ENCODE assay signal across 26 mouse cellular contexts in genomic region chr7:117588426-117588825, GRCm38 (mm10).
DNase-seq lines count a peak whose midpoint lies in the region; ATAC-seq lines count a peak whose summit lies in the region.
"Had no signal": no experiment of that assay in that cellular context is flagged by ENCODE, and none has a peak within 500 bp of the region (broad histone marks: within the 10 kb centered on the region; RNA-seq: fewer than 3 reads in every experiment).

No protein-coding gene starts in this region.

- intact Hi-C loops in heart, postnatal 10 days (cut with DNase I): no loop called here

- DNase-seq in heart, postnatal 10 days: peak; percentile 9 to 10
- DNase-seq in heart, embryonic 10.5 days (ENCODE audit: low spot score): no peak
- peak; percentile 26 for DNase-seq in kidney, postnatal 14 days
- peak; percentile 71 for DNase-seq in midbrain, embryonic 11.5 days (ENCODE audit: low spot score, missing footprints)
- DNase-seq in midbrain, embryonic 10.5 days (ENCODE audit: low spot score): no peak
- no peak for DNase-seq in right cerebral cortex, postnatal 14 days
- DNase-seq: adrenal gland, adult 2 months; B cell, adult 2 months; cerebellum, adult 11-12 months; right cerebral cortex, adult 18-20 months; thymus, adult 18-20 months; thymus, postnatal 36 days had no signal

- no peak overlapping the region for H3K27ac ChIP-seq in heart, embryonic 10.5 days
- no peak overlapping the region for H3K27ac ChIP-seq in kidney, embryonic 16.5 days (ENCODE audit: low read length)
- no peak overlapping the region for H3K27ac ChIP-seq in midbrain, embryonic 11.5 days (ENCODE audit: low read depth, low read length)
- no peak overlapping the region for H3K27ac ChIP-seq in midbrain, embryonic 10.5 days (replicated peaks)
- H3K27ac ChIP-seq: embryonic facial prominence, embryonic 12.5 days; forebrain, embryonic 12.5 days; hindbrain, embryonic 14.5 days; kidney, postnatal 0 days; left cerebral cortex, adult 2 months; limb, embryonic 15.5 days; liver, embryonic 14.5 days; neural tube, embryonic 15.5 days; stomach, embryonic 15.5 days had no signal

- no peak overlapping the region for H3K4me3 ChIP-seq in heart, embryonic 10.5 days
- no peak overlapping the region for H3K4me3 ChIP-seq in kidney, embryonic 16.5 days (ENCODE audit: low read length)
- H3K4me3 ChIP-seq in midbrain, embryonic 11.5 days (ENCODE audit: low read depth, low read length): no peak overlapping the region
- H3K4me3 ChIP-seq in midbrain, embryonic 10.5 days: no peak overlapping the region
- H3K4me3 ChIP-seq: embryonic facial prominence, embryonic 12.5 days; forebrain, embryonic 12.5 days; heart, embryonic 12.5 days; left cerebral cortex, adult 2 months; limb, embryonic 15.5 days; neural tube, embryonic 15.5 days; stomach, embryonic 15.5 days had no signal

- no peak for ATAC-seq in kidney, embryonic 16.5 days (ENCODE audit: low FRiP score, low TSS enrichment)
- no peak for ATAC-seq in midbrain, embryonic 11.5 days (ENCODE audit: low FRiP score)
- ATAC-seq: lung, postnatal 0 days had no signal

- H3K9me3 ChIP-seq in heart, embryonic 10.5 days: no peaks in the 10 kb centered on the region
- H3K9me3 ChIP-seq in kidney, embryonic 16.5 days (ENCODE audit: low read length): no peaks in the 10 kb centered on the region
- no peaks in the 10 kb centered on the region for H3K9me3 ChIP-seq in midbrain, embryonic 11.5 days (ENCODE audit: control insufficient read depth, low read length)
- no peaks in the 10 kb centered on the region for H3K9me3 ChIP-seq in midbrain, embryonic 10.5 days (replicated peaks)
- H3K9me3 ChIP-seq: embryonic facial prominence, embryonic 12.5 days; forebrain, embryonic 12.5 days; heart, embryonic 12.5 days; limb, embryonic 15.5 days; neural tube, embryonic 15.5 days; stomach, embryonic 15.5 days had no signal

- WGBS in heart, embryonic 10.5 days: 72% methylated on average over 1 of the region's 1 CpGs
- 56% methylated on average over 1 of the region's 1 CpGs for WGBS in kidney, embryonic 16.5 days
- WGBS in midbrain, embryonic 11.5 days: 45% methylated on average over 1 of the region's 1 CpGs
- 65% methylated on average over 1 of the region's 1 CpGs for WGBS in midbrain, embryonic 10.5 days

- no peak overlapping the region for H3K9ac ChIP-seq in kidney, embryonic 16.5 days (replicated peaks; ENCODE audit: low read length)
- H3K9ac ChIP-seq in midbrain, embryonic 11.5 days (ENCODE audit: low read length): no peak overlapping the region
- H3K9ac ChIP-seq: embryonic facial prominence, embryonic 12.5 days; forebrain, embryonic 12.5 days; heart, embryonic 12.5 days; hindbrain, embryonic 14.5 days; limb, embryonic 15.5 days; liver, embryonic 14.5 days; neural tube, embryonic 15.5 days; stomach, embryonic 15.5 days had no signal

- H3K27me3 ChIP-seq in heart, embryonic 10.5 days (ENCODE audit: insufficient read depth, poor library complexity, severe bottlenecking): no peaks in the 10 kb centered on the region
- H3K27me3 ChIP-seq in kidney, embryonic 16.5 days (ENCODE audit: insufficient read depth, low read length): no peaks in the 10 kb centered on the region
- no peaks in the 10 kb centered on the region for H3K27me3 ChIP-seq in midbrain, embryonic 11.5 days (ENCODE audit: control insufficient read depth, insufficient read depth, low read length)
- peaks cover 21% of the 10 kb centered on the region for H3K27me3 ChIP-seq in midbrain, embryonic 10.5 days (ENCODE audit: low read depth, poor library complexity, severe bottlenecking)
- H3K27me3 ChIP-seq: CH12.LX; embryonic facial prominence, embryonic 12.5 days; forebrain, embryonic 12.5 days; heart, embryonic 12.5 days; limb, embryonic 15.5 days; neural tube, embryonic 15.5 days; stomach, embryonic 15.5 days had no signal

- peaks cover 2% of the 10 kb centered on the region for H3K36me3 ChIP-seq in heart, embryonic 10.5 days
- H3K36me3 ChIP-seq in kidney, embryonic 16.5 days (ENCODE audit: insufficient read depth, low read length): no peaks in the 10 kb centered on the region
- H3K36me3 ChIP-seq in midbrain, embryonic 11.5 days (ENCODE audit: control insufficient read depth, insufficient read depth, low read length): no peaks in the 10 kb centered on the region
- H3K36me3 ChIP-seq in midbrain, embryonic 10.5 days: 0 out of 2 replicates have a peak, but pooled peaks cover under 1% of the 10 kb centered on the region
- H3K36me3 ChIP-seq: embryonic facial prominence, embryonic 12.5 days; G1E; limb, embryonic 15.5 days; neural tube, embryonic 15.5 days; stomach, embryonic 15.5 days had no signal

- no peak overlapping the region for H3K4me2 ChIP-seq in kidney, embryonic 16.5 days (replicated peaks; ENCODE audit: low read depth, low read length)
- no peak overlapping the region for H3K4me2 ChIP-seq in midbrain, embryonic 11.5 days
- H3K4me2 ChIP-seq: embryonic facial prominence, embryonic 12.5 days; forebrain, embryonic 12.5 days; heart, embryonic 12.5 days; hindbrain, embryonic 14.5 days; limb, embryonic 15.5 days; neural tube, embryonic 15.5 days; stomach, embryonic 15.5 days had no signal

- H3K4me1 ChIP-seq in heart, embryonic 10.5 days: no peaks in the 10 kb centered on the region
- H3K4me1 ChIP-seq in kidney, embryonic 16.5 days (ENCODE audit: insufficient read depth, low read length): no peaks in the 10 kb centered on the region
- peaks cover 9% of the 10 kb centered on the region; the same call in 1 of the 2 replicates for H3K4me1 ChIP-seq in midbrain, embryonic 11.5 days (ENCODE audit: control insufficient read depth, insufficient read depth, low read length)
- H3K4me1 ChIP-seq in midbrain, embryonic 10.5 days: peaks cover 34% of the 10 kb centered on the region
- H3K4me1 ChIP-seq: embryonic facial prominence, embryonic 12.5 days; limb, embryonic 15.5 days; stomach, embryonic 15.5 days had no signal

Comparison
In these comparisons a context has a peak if more than half of its experiments do, and no peak if none do; other contexts are left out.
1. DNase-seq: peak in heart, postnatal 10 days (2 of 2), kidney, postnatal 14 days (single experiment) and midbrain, embryonic 11.5 days (single experiment); none in heart, embryonic 10.5 days (single experiment), midbrain, embryonic 10.5 days (single experiment) and right cerebral cortex, postnatal 14 days (single experiment).